Mouse (Mus musculus) adrenal gland, postnatal 14 days (tissue): ENCODE results near the gene A230072I06Rik. TPM values are rescaled to one million over a fixed set of nuclear protein-coding genes. Genes with fewer than 3 reads are reported as not detected.

ENCODE experiments used
- DNase-seq: peaks from one replicate; pipeline ENCODE4 v3.0.0; 2021; ENCODE audit warnings: mixed read lengths
- total RNA-seq: library from RNA; stranded (reverse); gene quantifications from 2 replicates; pipeline ENCODE4 v1.2.3, GENCODE M21; 2021

Gene A230072I06Rik
- total RNA-seq, 1 experiment from 2014 or later, result not detected

DNA sequence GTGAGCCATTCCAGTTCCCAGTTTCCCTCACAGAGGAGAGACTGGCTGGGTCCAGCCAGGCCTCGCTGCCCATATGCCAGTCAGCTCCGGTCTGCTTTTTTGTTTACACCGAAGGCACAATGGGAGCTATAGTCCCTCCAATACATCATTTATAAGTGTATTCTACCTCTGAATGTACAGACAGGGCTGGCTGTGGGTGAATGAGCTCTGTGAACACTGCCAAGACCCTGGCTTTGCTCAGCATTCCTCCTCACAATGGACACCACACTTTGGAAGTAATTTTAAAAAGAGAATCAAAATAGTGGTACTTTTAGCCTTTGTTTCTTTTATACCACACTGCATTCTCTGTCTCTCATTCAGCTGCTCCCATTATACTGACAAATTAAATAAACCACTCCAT lies 44.6 kb downstream of the A230072I06Rik start:
- no peak for DNase-seq

DNA sequence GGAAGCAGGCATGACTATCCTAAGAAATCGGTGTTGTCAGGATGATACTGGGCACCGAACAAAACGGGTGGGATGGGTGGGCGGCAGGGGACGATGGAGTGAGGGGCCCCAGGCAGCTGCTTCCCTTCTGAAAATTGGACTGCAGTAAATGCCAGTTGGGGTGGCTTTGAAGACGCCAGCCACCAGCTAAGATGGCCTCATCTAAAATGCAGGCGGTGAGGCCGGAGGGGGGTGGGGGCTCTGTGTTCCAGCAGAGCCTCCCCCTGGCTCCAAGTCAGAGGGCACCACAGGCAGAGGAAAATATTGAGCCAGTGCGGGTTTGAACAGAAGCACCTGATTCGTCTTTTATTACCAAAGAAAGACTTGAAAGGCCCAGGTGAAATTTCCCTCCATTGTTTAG lies 45.9 kb downstream of the A230072I06Rik start:
- no peak for DNase-seq

DNA sequence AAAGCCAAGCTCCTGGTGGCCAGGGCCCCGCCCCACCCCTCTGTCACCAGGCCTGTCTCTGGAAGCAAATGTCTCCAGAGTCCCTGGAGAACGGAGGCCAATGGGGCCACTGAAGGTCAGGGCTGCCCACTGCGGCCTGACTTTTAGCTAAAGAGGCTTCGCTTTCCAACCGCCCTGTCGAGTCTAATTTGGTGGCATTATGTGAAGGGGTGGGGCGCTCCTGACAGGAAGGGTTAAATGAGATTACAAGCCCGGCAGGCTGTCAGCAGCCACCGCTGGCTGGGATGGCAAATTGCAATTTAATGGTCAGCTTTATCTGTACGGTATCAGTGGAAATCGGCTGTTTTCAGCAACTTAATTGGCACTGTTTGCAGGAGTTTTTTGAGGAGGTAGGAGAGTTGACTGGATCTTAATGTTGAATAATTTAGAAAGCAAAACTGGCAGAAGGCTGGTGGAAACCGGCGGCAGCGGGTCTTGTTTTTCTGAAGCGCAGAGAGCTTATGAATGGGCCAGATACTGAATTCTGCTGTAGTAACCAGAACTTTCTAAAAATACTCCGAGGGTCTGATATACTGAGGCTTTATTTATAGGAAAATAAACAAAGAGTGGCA lies 46.5 kb downstream of the A230072I06Rik start:
- DNase-seq, result peak; percentile 48

DNA sequence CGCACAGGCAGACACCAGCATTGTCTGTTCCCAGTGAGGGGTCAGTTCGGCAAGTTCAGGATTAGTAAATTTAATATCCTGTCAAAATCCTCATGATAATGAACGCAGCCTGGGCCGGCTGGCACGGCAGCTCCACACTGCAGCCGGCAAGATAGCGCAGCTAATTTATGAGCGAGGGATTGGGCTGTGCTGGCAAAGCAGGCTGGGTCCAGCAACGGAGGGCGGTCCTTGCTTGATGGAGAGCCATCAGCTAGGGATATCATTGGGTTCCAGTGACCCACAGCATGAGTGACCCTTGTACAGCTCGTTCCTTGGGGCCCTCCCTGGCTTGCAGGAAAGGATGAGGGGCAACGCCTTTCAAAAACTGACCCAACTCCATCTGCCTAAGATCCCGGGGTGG lies 48.6 kb downstream of the A230072I06Rik start:
- DNase-seq, result peak; percentile 12

DNA sequence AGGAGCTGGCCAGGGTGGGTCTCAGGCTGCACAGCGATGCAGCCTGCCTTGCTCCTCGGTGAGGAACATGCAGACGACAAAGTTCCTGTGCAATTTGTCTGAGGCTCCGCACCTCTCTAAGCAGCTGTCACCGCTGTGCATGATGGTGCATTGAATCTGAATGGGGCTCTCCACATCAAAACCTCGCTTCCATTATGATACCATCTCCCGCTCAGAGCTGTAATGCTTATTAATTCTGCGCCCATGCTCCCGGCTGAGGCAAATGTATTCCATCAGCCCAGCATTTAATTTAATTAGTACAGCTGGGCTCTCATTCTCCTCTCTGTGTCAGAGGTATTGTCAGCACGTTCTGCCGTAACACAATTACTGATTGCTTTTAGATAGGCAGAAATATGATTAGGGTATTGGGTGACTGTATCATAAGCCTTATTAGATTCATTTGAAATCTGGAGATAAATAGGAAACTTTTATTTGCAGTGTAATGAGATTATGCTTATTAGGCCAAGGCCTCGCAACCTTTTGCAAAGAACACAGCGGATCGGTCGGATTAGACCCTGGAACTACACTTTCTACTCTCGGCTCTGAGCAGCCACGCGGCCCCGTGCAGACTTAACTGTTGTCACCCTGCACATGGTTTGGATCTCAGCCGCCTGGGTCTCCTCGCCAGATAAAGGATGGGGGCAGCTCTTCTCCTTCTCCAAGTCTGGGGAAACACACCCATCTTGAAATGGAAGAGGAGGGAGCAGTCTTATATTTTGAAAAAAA lies 49.3 kb downstream of the A230072I06Rik start:
- DNase-seq, result no peak

DNA sequence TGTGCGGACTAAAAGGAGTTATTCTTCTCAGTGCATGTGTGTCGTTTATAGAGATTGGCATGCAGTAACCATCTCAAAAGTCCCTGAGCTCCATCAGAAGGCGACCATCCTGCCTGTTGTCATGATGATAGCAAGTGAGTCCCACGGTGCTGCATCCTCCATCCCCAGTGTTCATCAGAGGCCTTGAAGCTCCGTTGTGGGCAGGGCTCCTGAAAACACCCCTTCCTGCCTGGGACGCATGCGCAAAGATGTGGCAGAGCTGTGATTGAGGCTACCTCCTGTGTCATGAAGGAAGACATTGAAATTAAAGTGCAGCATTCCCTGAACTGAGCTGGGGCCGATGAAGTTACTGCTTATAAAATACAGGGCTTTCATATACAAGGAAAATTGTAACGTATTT lies 49.9 kb downstream of the A230072I06Rik start:
- DNase-seq, result no peak

DNA sequence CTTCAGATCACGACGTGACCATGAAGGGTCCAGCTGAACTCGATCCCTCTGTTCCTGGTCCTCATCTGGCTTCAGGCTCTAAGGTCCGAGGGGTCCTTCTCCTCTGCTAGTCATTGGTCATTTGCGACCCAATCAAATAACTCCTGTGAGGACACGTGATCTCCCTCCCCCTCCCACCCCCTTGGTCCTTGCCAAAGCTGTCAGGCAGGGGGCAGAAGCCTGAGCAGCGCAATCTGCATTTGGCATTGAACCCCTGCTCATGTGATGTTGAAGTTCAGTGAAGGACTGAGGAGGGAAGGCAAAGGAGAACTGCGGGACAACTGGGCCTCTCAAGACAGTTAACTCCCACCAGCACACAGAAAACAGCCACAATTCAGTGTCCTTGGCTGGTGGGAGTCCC lies 51.4 kb downstream of the A230072I06Rik start:
- peak; percentile 9 for DNase-seq

Other genes starting within 250 kb of the A230072I06Rik start
- not detected in 2 replicates for gene Sox1, start 116.5 kb downstream of the A230072I06Rik start, total RNA-seq